Mouse (Mus musculus) G1E (cell line): ENCODE measurements around the gene Smim9.

Experiments used
- CTCF ChIP-seq: IDR thresholded peaks from 2 replicates; pipeline ENCODE4 v1.5.1; 2012; ENCODE audit warnings: low read depth, low read length, inconsistent platforms, mixed read lengths
- GATA1 ChIP-seq: IDR thresholded peaks from 2 replicates; pipeline ENCODE4 v1.6.1; 2012; ENCODE audit warnings: borderline replicate concordance, low read length, inconsistent platforms, mixed read lengths

GRCm38 (mm10) chrX:75155576-75156243 lies 7.9 kb downstream of the Smim9 start:
- TF ChIP-seq CTCF (no peak), GATA1 (no peak)
